Mouse (Mus musculus) right cerebral cortex, adult 2 months (tissue): ENCODE measurements at regions not wholly inside any gene's neighbourhood (a gene's known extent, or its start where the extent isn't known, plus 50 kb on each side); places are given as distances from the start of the nearest gene placed in this dataset.
A peak's percentile ranks its signal among the peaks of the same experiment; 100 is the strongest.

Experiments used
- DNase-seq, 2 experiments: peaks; one replicate each; pipeline ENCODE4 v3.0.0; 2021 to 2022; ENCODE audit warnings: low spot score in 2 of 2

- DNase-seq = peak; percentile 91 to 97
Observed at GRCm38 (mm10) chr8:93591608-93592301, 56.1 kb upstream of the Ces5a start.

GRCm38 (mm10) chr8:93592302-93592651, 56.6 kb upstream of the Ces5a start:
- no peak for DNase-seq

GRCm38 (mm10) chr8:93598613-93599121, 63.0 kb upstream of the Ces5a start:
- DNase-seq = peak in 1 of 2 experiments; percentile 29

GRCm38 (mm10) chr8:93599306-93599705, 63.7 kb upstream of the Ces5a start:
- DNase-seq = no peak

GRCm38 (mm10) chr8:93599776-93600175, 64.1 kb upstream of the Ces5a start:
- DNase-seq = no peak

GRCm38 (mm10) chr8:93626807-93627526, 91.3 kb upstream of the Ces5a start:
- peak; percentile 35 to 45 for DNase-seq

GRCm38 (mm10) chr8:93627626-93628025, 92.0 kb upstream of the Ces5a start:
- DNase-seq = no peak

GRCm38 (mm10) chr8:93632896-93633295, 97.3 kb upstream of the Ces5a start:
- peak in 1 of 2 experiments; percentile 10 for DNase-seq

GRCm38 (mm10) chr8:93642770-93643169, 107.1 kb upstream of the Ces5a start:
- no peak for DNase-seq

GRCm38 (mm10) chr8:93643471-93644215, 108.0 kb upstream of the Ces5a start:
- DNase-seq = no peak

- no peak for DNase-seq
Observed at GRCm38 (mm10) chr8:93653421-93653820, 117.8 kb upstream of the Ces5a start.

GRCm38 (mm10) chr8:93653913-93654705, 118.5 kb upstream of the Ces5a start:
- peak; percentile 66 to 69 for DNase-seq

- no peak for DNase-seq
Observed at GRCm38 (mm10) chr8:93655752-93656151, 120.1 kb upstream of the Ces5a start.

- peak; percentile 87 for DNase-seq
Observed at GRCm38 (mm10) chr8:93661739-93662138, 126.1 kb upstream of the Ces5a start.

- no peak for DNase-seq
Observed at GRCm38 (mm10) chr8:93662219-93662618, 126.6 kb upstream of the Ces5a start.

- DNase-seq = no peak
Observed at GRCm38 (mm10) chr8:93663851-93664250, 128.2 kb upstream of the Ces5a start.

GRCm38 (mm10) chr8:93668306-93668705, 132.7 kb upstream of the Ces5a start:
- DNase-seq = no peak

GRCm38 (mm10) chr8:93674721-93675120, 135.0 kb upstream of the Gnao1 start:
- no peak for DNase-seq

- no peak for DNase-seq
Observed at GRCm38 (mm10) chr8:93683773-93684391, 125.9 kb upstream of the Gnao1 start.

- no peak for DNase-seq
Observed at GRCm38 (mm10) chr8:93684392-93684791, 125.4 kb upstream of the Gnao1 start.

- no peak for DNase-seq
Observed at GRCm38 (mm10) chr8:93688845-93689244, 120.9 kb upstream of the Gnao1 start.
